Comparison of ENCODE assay signal across 29 mouse cellular contexts in genomic region chr2:70929714-70930113, GRCm38 (mm10).
DNase-seq lines count a peak whose midpoint lies in the region; ATAC-seq and TF ChIP-seq lines count a peak whose summit lies in the region.
"Had no signal": no experiment of that assay in that cellular context is flagged by ENCODE, and none has a peak within 500 bp of the region (broad histone marks: within the 10 kb centered on the region; RNA-seq: fewer than 3 reads in every experiment).

No protein-coding gene starts in this region.

- no peak overlapping the region for H3K9ac ChIP-seq in forebrain, postnatal 0 days
- H3K9ac ChIP-seq in forebrain, embryonic 11.5 days (ENCODE audit: low read length): no peak overlapping the region
- H3K9ac ChIP-seq: forebrain, embryonic 15.5 days; hindbrain, embryonic 15.5 days; liver, embryonic 12.5 days; liver, postnatal 0 days; neural tube, embryonic 12.5 days had no signal

- WGBS in forebrain, postnatal 0 days: 77% methylated on average over 11 of the region's 11 CpGs
- WGBS in forebrain, embryonic 11.5 days: 87% methylated on average over 11 of the region's 11 CpGs

- DNase-seq in forebrain, postnatal 0 days: peak; percentile 42
- DNase-seq in forebrain, embryonic 11.5 days (ENCODE audit: low spot score): no peak
- DNase-seq in splenic B cell, adult 2 months (ENCODE audit: low read depth, low spot score): peak; percentile 25
- peak; percentile 43 for DNase-seq in thymus, postnatal 14 days
- DNase-seq in Muller cell, postnatal 12 days (ENCODE audit: inconsistent ontology term): no peak
- no peak for DNase-seq in testis, postnatal 14 days (ENCODE audit: low spot score)
- DNase-seq in ovary, postnatal 36 days (ENCODE audit: low spot score): no peak
- DNase-seq: adrenal gland, postnatal 10 days; cerebellum, adult 11-12 months; cerebellum, postnatal 10 days; gastrocnemius, adult 2 months; gastrocnemius, postnatal 36 days; heart, adult 2 months; heart, postnatal 14 days; kidney, adult 2 months; kidney, postnatal 36 days; left cerebral cortex, postnatal 4 days; liver, postnatal 0 days; lung, postnatal 36 days had no signal

- no peaks in the 10 kb centered on the region for H3K4me1 ChIP-seq in forebrain, postnatal 0 days (ENCODE audit: insufficient read depth)
- H3K4me1 ChIP-seq in forebrain, embryonic 11.5 days (replicated peaks; ENCODE audit: control insufficient read depth, insufficient read depth, low read length): no peaks in the 10 kb centered on the region
- H3K4me1 ChIP-seq: forebrain, embryonic 15.5 days; hindbrain, embryonic 10.5 days; hindbrain, embryonic 15.5 days; liver, embryonic 12.5 days; neural tube, embryonic 12.5 days had no signal

- H3K27me3 ChIP-seq in forebrain, postnatal 0 days (ENCODE audit: insufficient read depth, low read length): no peaks in the 10 kb centered on the region
- no peaks in the 10 kb centered on the region for H3K27me3 ChIP-seq in forebrain, embryonic 11.5 days (ENCODE audit: control insufficient read depth, insufficient read depth, low read length)
- no peaks in the 10 kb centered on the region for H3K27me3 ChIP-seq in splenic B cell, adult 2 months (ENCODE audit: control insufficient read depth, insufficient read depth, low read length, poor library complexity, severe bottlenecking)
- H3K27me3 ChIP-seq: forebrain, embryonic 15.5 days; hindbrain, embryonic 15.5 days; neural tube, embryonic 12.5 days; Patski had no signal

- TF ChIP-seq CTCF in forebrain, postnatal 0 days (IDR thresholded peaks at IDR 0.05; ENCODE audit: low read depth): no peak

- no peaks in the 10 kb centered on the region for H3K9me3 ChIP-seq in forebrain, postnatal 0 days (ENCODE audit: low read length)
- no peaks in the 10 kb centered on the region for H3K9me3 ChIP-seq in forebrain, embryonic 11.5 days (ENCODE audit: control insufficient read depth, low read length)
- H3K9me3 ChIP-seq: forebrain, embryonic 15.5 days; G1E; hindbrain, embryonic 10.5 days; hindbrain, embryonic 15.5 days; liver, embryonic 12.5 days; neural tube, embryonic 12.5 days had no signal

- no peak overlapping the region for H3K4me3 ChIP-seq in forebrain, postnatal 0 days (ENCODE audit: low read depth, low read length)
- H3K4me3 ChIP-seq in forebrain, embryonic 11.5 days (ENCODE audit: low read depth, low read length): no peak overlapping the region
- H3K4me3 ChIP-seq: forebrain, embryonic 15.5 days; gastrocnemius, adult 2 months; heart, adult 2 months; hindbrain, embryonic 10.5 days; hindbrain, embryonic 15.5 days; layer of hippocampus, adult 2 months; liver, embryonic 12.5 days; neural tube, embryonic 12.5 days had no signal

- no peak for ATAC-seq in forebrain, postnatal 0 days
- ATAC-seq in forebrain, embryonic 11.5 days (replicated peaks; ENCODE audit: low FRiP score): no peak
- ATAC-seq: forebrain, embryonic 15.5 days; liver, embryonic 12.5 days; liver, postnatal 0 days; midbrain, embryonic 16.5 days; Patski had no signal

- no peak overlapping the region for H3K4me2 ChIP-seq in forebrain, postnatal 0 days (ENCODE audit: low read depth)
- no peak overlapping the region for H3K4me2 ChIP-seq in forebrain, embryonic 11.5 days (ENCODE audit: low read depth, low read length, severe bottlenecking)
- H3K4me2 ChIP-seq: forebrain, embryonic 15.5 days; hindbrain, embryonic 15.5 days; liver, embryonic 12.5 days; midbrain, embryonic 11.5 days; neural tube, embryonic 12.5 days had no signal

- H3K27ac ChIP-seq in forebrain, postnatal 0 days (ENCODE audit: low read depth, low read length): no peak overlapping the region
- no peak overlapping the region for H3K27ac ChIP-seq in forebrain, embryonic 11.5 days (ENCODE audit: low read depth, low read length)
- H3K27ac ChIP-seq: forebrain, embryonic 15.5 days; gastrocnemius, adult 2 months; heart, adult 2 months; hindbrain, embryonic 10.5 days; hindbrain, embryonic 15.5 days; layer of hippocampus, adult 2 months; liver, embryonic 12.5 days; neural tube, embryonic 12.5 days had no signal

- H3K36me3 ChIP-seq in forebrain, postnatal 0 days (ENCODE audit: insufficient read depth): no peaks in the 10 kb centered on the region
- H3K36me3 ChIP-seq in forebrain, embryonic 11.5 days (ENCODE audit: control insufficient read depth, insufficient read depth, low read length): no peaks in the 10 kb centered on the region
- H3K36me3 ChIP-seq in splenic B cell, adult 2 months (ENCODE audit: control insufficient read depth, insufficient read depth, low read length, poor library complexity, severe bottlenecking): no peaks in the 10 kb centered on the region
- H3K36me3 ChIP-seq: forebrain, embryonic 15.5 days; G1E; hindbrain, embryonic 10.5 days; hindbrain, embryonic 15.5 days; liver, embryonic 12.5 days; neural tube, embryonic 12.5 days had no signal

Comparison
In these comparisons a context has a peak if more than half of its experiments do, and no peak if none do; other contexts are left out.
1. DNase-seq: peak in forebrain, postnatal 0 days (single experiment), splenic B cell, adult 2 months (single experiment) and thymus, postnatal 14 days (single experiment); none in forebrain, embryonic 11.5 days (single experiment), Muller cell, postnatal 12 days (single experiment), testis, postnatal 14 days (single experiment) and ovary, postnatal 36 days (single experiment).